Mouse (Mus musculus): ENCODE data around the gene Asb9.

DNA sequence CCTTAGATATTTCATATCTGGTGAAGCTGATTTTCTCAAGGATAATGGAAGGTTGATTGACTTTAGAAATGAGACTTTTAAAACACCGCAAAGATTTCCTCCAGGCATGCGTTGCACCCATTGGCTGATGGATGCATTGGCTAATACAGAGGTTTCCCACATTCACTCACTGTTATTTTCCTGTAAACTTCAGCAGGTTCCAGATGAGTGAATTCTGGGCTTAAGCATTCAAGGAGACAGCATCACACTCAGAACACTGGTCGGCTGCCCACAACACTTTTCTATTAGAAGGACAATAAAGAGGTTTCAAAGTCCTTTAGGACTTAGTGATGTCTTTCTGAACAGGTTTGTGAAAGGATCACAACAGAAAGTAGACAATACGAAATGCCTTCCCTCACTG, 941 bp downstream of the Asb9 start:
- TF ChIP-seq POLR2A (IDR thresholded peaks at IDR 0.05; ENCODE audit: borderline replicate concordance, extremely low read depth, insufficient read depth, insufficient read length, poor library complexity, severe bottlenecking): no peak
- no peak for TF ChIP-seq CTCF (IDR thresholded peaks at IDR 0.05; ENCODE audit: borderline replicate concordance, extremely low read depth, insufficient read depth, insufficient read length)
